Mouse (Mus musculus): ENCODE results near the gene Cfap97d1. TPM values are rescaled to one million over a fixed set of nuclear protein-coding genes. Genes with fewer than 3 reads are reported as not detected.

Cfap97d1 gene
- polyA plus RNA-seq, 1 experiment from 2014 or later: not detected

- Histone ChIP-seq H3K9ac (replicated peaks) (no peak overlapping the region), H3K4me1 (peaks cover 6% of the 10 kb centered on the region; the same call in 1 of the 2 replicates), H3K36me3 (no peaks in the 10 kb centered on the region), H3K9me3 (no peaks in the 10 kb centered on the region), H3K27ac (replicated peaks) (no peak overlapping the region), H3K27me3 (peaks cover 9% of the 10 kb centered on the region; the same call in 1 of the 2 replicates), H3K4me3 (no peak overlapping the region), H3K4me2 (replicated peaks) (no peak overlapping the region)
- 84% methylated on average over 7 of the region's 7 CpGs for WGBS
- no peak for ATAC-seq (ENCODE audit: low FRiP score, low read depth)
Observed at GRCm38 (mm10) chr11:101992411-101992810, 8.3 kb downstream of the Cfap97d1 start.

- ATAC-seq (ENCODE audit: low FRiP score, low read depth): no peak
- Histone ChIP-seq H3K4me2 (replicated peaks) (no peak overlapping the region), H3K4me3 (no peak overlapping the region), H3K9ac (replicated peaks) (no peak overlapping the region), H3K36me3 (no peaks in the 10 kb centered on the region), H3K27me3 (0 out of 2 replicates have a peak, but pooled peaks cover 5% of the 10 kb centered on the region), H3K9me3 (no peaks in the 10 kb centered on the region), H3K4me1 (no peaks in the 10 kb centered on the region), H3K27ac (replicated peaks) (no peak overlapping the region)
- WGBS: 87% methylated on average over 8 of the region's 8 CpGs
Observed at GRCm38 (mm10) chr11:101994100-101994499, 10.0 kb downstream of the Cfap97d1 start.

- ATAC-seq (ENCODE audit: low FRiP score, low read depth): no peak
- Histone ChIP-seq H3K4me3 (no peak overlapping the region), H3K9me3 (no peaks in the 10 kb centered on the region), H3K36me3 (peaks cover 8% of the 10 kb centered on the region; the same call in 1 of the 2 replicates), H3K4me2 (replicated peaks) (no peak overlapping the region), H3K9ac (replicated peaks) (no peak overlapping the region), H3K27ac (replicated peaks) (no peak overlapping the region), H3K27me3 (0 out of 2 replicates have a peak, but pooled peaks cover 5% of the 10 kb centered on the region), H3K4me1 (no peaks in the 10 kb centered on the region)
- 92% methylated on average over 7 of the region's 7 CpGs for WGBS
Observed at GRCm38 (mm10) chr11:101995938-101996337, 11.9 kb downstream of the Cfap97d1 start.

GRCm38 (mm10) chr11:101998258-101998657 lies 14.2 kb downstream of the Cfap97d1 start:
- H3K9ac ChIP-seq (replicated peaks): no peak overlapping the region
- ATAC-seq (ENCODE audit: low FRiP score, low read depth): no peak
- 58% methylated on average over 5 of the region's 5 CpGs for WGBS
- peaks cover 17% of the 10 kb centered on the region for H3K36me3 ChIP-seq
- H3K4me2 ChIP-seq (replicated peaks): no peak overlapping the region
- no peaks in the 10 kb centered on the region for H3K4me1 ChIP-seq
- H3K4me3 ChIP-seq: no peak overlapping the region
- no peaks in the 10 kb centered on the region for H3K27me3 ChIP-seq
- H3K9me3 ChIP-seq: no peaks in the 10 kb centered on the region
- no peak overlapping the region for H3K27ac ChIP-seq (replicated peaks)

- H3K27ac ChIP-seq (replicated peaks): no peak overlapping the region
Observed at GRCm38 (mm10) chr11:101999466-101999865, 15.4 kb downstream of the Cfap97d1 start.

GRCm38 (mm10) chr11:102004251-102004650 lies 20.2 kb downstream of the Cfap97d1 start:
- Histone ChIP-seq H3K4me2 (replicated peaks) (no peak overlapping the region), H3K9ac (replicated peaks) (no peak overlapping the region), H3K9me3 (no peaks in the 10 kb centered on the region), H3K27ac (replicated peaks) (no peak overlapping the region), H3K27me3 (no peaks in the 10 kb centered on the region), H3K36me3 (peaks cover 58% of the 10 kb centered on the region), H3K4me1 (peaks cover 12% of the 10 kb centered on the region; the same call in 1 of the 2 replicates), H3K4me3 (no peak overlapping the region)
- ATAC-seq (ENCODE audit: low FRiP score, low read depth): no peak
- 91% methylated on average over 8 of the region's 8 CpGs for WGBS

More at GRCm38 (mm10) chr11:101999466-101999865, 15.4 kb downstream of the Cfap97d1 start:
- peaks cover 24% of the 10 kb centered on the region for H3K36me3 ChIP-seq
- no peaks in the 10 kb centered on the region for H3K4me1 ChIP-seq
- ATAC-seq (ENCODE audit: low FRiP score, low read depth): no peak
- H3K4me3 ChIP-seq: no peak overlapping the region
- no peaks in the 10 kb centered on the region for H3K27me3 ChIP-seq
- WGBS: 58% methylated on average over 4 of the region's 4 CpGs
- H3K9me3 ChIP-seq: no peaks in the 10 kb centered on the region
- no peak overlapping the region for H3K4me2 ChIP-seq (replicated peaks)
- H3K9ac ChIP-seq (replicated peaks): no peak overlapping the region

GRCm38 (mm10) chr11:102006271-102006670 lies 22.2 kb downstream of the Cfap97d1 start:
- Histone ChIP-seq H3K9me3 (no peaks in the 10 kb centered on the region), H3K9ac (replicated peaks) (no peak overlapping the region), H3K27ac (replicated peaks) (peak overlapping the region; percentile 65), H3K4me1 (peaks cover 27% of the 10 kb centered on the region), H3K36me3 (peaks cover 64% of the 10 kb centered on the region), H3K4me2 (replicated peaks) (no peak overlapping the region), H3K27me3 (no peaks in the 10 kb centered on the region), H3K4me3 (no peak overlapping the region)
- WGBS: 61% methylated on average over 9 of the region's 9 CpGs
- no peak for ATAC-seq (ENCODE audit: low FRiP score, low read depth)

- 89% methylated on average over 5 of the region's 5 CpGs for WGBS
- no peak overlapping the region for H3K4me3 ChIP-seq
- no peaks in the 10 kb centered on the region for H3K27me3 ChIP-seq
- peaks cover 27% of the 10 kb centered on the region for H3K4me1 ChIP-seq
- ATAC-seq (ENCODE audit: low FRiP score, low read depth): no peak
- H3K27ac ChIP-seq (replicated peaks): peak overlapping the region; percentile 65
- peaks cover 64% of the 10 kb centered on the region for H3K36me3 ChIP-seq
- no peaks in the 10 kb centered on the region for H3K9me3 ChIP-seq
- no peak overlapping the region for H3K9ac ChIP-seq (replicated peaks)
- no peak overlapping the region for H3K4me2 ChIP-seq (replicated peaks)
Observed at GRCm38 (mm10) chr11:102006688-102007087, 22.6 kb downstream of the Cfap97d1 start.

- Histone ChIP-seq H3K4me2 (replicated peaks) (no peak overlapping the region), H3K9ac (replicated peaks) (no peak overlapping the region), H3K4me1 (peaks cover 27% of the 10 kb centered on the region), H3K27ac (replicated peaks) (no peak overlapping the region), H3K4me3 (no peak overlapping the region), H3K9me3 (no peaks in the 10 kb centered on the region), H3K27me3 (no peaks in the 10 kb centered on the region), H3K36me3 (peaks cover 77% of the 10 kb centered on the region)
- WGBS: 93% methylated on average over 8 of the region's 8 CpGs
- ATAC-seq (ENCODE audit: low FRiP score, low read depth): no peak
Observed at GRCm38 (mm10) chr11:102008372-102008771, 24.3 kb downstream of the Cfap97d1 start.

GRCm38 (mm10) chr11:102008954-102009637 lies 25.0 kb downstream of the Cfap97d1 start:
- Histone ChIP-seq H3K9me3 (no peaks in the 10 kb centered on the region), H3K4me1 (peaks cover 30% of the 10 kb centered on the region), H3K9ac (replicated peaks) (no peak overlapping the region), H3K27ac (replicated peaks) (0 out of 2 replicates have a peak overlapping the region, but pooled peaks have one; percentile 76), H3K4me3 (no peak overlapping the region), H3K36me3 (peaks cover 78% of the 10 kb centered on the region), H3K27me3 (no peaks in the 10 kb centered on the region), H3K4me2 (replicated peaks) (no peak overlapping the region)
- no peak for ATAC-seq (ENCODE audit: low FRiP score, low read depth)
- 89% methylated on average over 15 of the region's 15 CpGs for WGBS

- Histone ChIP-seq H3K9me3 (no peaks in the 10 kb centered on the region), H3K4me3 (no peak overlapping the region), H3K4me1 (peaks cover 30% of the 10 kb centered on the region), H3K4me2 (replicated peaks) (no peak overlapping the region), H3K36me3 (peaks cover 75% of the 10 kb centered on the region), H3K27ac (replicated peaks) (peak overlapping the region; percentile 76), H3K27me3 (no peaks in the 10 kb centered on the region), H3K9ac (replicated peaks) (no peak overlapping the region)
- WGBS: 61% methylated on average over 13 of the region's 13 CpGs
- ATAC-seq (ENCODE audit: low FRiP score, low read depth): peak; percentile 30; the same call in 1 of the 2 replicates
Observed at GRCm38 (mm10) chr11:102010140-102010539, 26.1 kb downstream of the Cfap97d1 start.

GRCm38 (mm10) chr11:102011510-102011909 lies 27.4 kb downstream of the Cfap97d1 start:
- Histone ChIP-seq H3K9ac (replicated peaks) (no peak overlapping the region), H3K27ac (replicated peaks) (no peak overlapping the region), H3K4me3 (no peak overlapping the region), H3K4me1 (peaks cover 29% of the 10 kb centered on the region), H3K9me3 (no peaks in the 10 kb centered on the region), H3K36me3 (peaks cover 76% of the 10 kb centered on the region), H3K4me2 (replicated peaks) (no peak overlapping the region), H3K27me3 (no peaks in the 10 kb centered on the region)
- ATAC-seq (ENCODE audit: low FRiP score, low read depth): no peak
- 88% methylated on average over 8 of the region's 8 CpGs for WGBS

All from midbrain, embryonic 12.5 days (tissue).